Mouse (Mus musculus) hematopoietic stem cell, adult 5-6 weeks (primary cell): ENCODE measurements around the gene Ccdc171. TPM values are rescaled to one million over a fixed set of nuclear protein-coding genes. Genes with fewer than 3 reads are reported as not detected.
A peak's percentile ranks its signal among the peaks of the same experiment; 100 is the strongest.

ENCODE experiments used
- ATAC-seq, 2 experiments: fragments of 125-278 bp in 1 of 2; replicated peaks in 1 of 2; 2 replicates each; pipeline ENCODE4 v1.8.0; 2016 to 2017; ENCODE audit warnings: inconsistent platforms in 2 of 2, mild to moderate bottlenecking in 2 of 2, moderate number of reproducible peaks in 2 of 2, low read depth in 1 of 2, moderate TSS enrichment in 1 of 2; ENCODE audit not compliant: low FRiP score in 2 of 2, poor library complexity in 2 of 2, severe bottlenecking in 2 of 2, insufficient read depth in 1 of 2, low TSS enrichment in 1 of 2
- total RNA-seq: library from RNA; stranded (forward); fragments of 172-1452, 232-1000 nt; gene quantifications from 2 replicates; pipeline ENCODE4 v1.2.3, GENCODE M21; 2017

Gene Ccdc171
- total RNA-seq, 1 experiment from 2014 or later, result 21.8 TPM

DNA sequence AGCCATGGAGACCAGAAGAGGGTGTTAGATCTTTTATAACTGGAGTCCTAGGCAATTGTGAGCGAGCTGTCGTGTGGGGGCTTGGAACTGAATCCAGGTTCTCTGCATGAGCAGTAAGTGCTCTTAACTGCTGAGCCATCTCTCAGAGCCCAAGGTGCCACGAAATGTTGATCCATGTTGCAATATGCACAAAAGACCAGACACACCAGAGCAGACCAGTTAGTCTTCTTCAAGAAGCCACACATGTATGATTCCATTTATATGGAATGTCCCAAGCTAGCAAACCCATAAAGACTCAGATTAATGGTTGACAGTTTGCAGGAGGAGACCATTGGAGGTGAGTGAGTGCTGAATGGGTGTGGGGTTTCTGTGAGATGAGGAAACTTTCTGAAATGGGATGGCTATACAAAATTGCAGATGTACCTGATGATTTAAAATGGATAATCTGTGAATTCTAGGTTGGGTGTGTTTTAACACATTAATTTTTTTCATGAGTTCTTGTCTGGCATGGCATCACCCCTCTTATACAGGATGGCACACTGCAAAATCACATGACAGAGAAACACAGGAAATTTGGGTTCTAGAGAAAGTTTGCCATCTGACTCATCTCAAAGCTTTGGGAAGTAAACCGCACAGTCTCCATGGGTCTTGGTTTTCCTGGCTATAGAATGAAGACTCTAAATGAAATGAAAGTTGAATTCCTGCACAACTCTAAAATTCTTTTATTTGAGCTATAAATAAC is 304.5 kb downstream of the Ccdc171 start:
- ATAC-seq, result no peak

DNA sequence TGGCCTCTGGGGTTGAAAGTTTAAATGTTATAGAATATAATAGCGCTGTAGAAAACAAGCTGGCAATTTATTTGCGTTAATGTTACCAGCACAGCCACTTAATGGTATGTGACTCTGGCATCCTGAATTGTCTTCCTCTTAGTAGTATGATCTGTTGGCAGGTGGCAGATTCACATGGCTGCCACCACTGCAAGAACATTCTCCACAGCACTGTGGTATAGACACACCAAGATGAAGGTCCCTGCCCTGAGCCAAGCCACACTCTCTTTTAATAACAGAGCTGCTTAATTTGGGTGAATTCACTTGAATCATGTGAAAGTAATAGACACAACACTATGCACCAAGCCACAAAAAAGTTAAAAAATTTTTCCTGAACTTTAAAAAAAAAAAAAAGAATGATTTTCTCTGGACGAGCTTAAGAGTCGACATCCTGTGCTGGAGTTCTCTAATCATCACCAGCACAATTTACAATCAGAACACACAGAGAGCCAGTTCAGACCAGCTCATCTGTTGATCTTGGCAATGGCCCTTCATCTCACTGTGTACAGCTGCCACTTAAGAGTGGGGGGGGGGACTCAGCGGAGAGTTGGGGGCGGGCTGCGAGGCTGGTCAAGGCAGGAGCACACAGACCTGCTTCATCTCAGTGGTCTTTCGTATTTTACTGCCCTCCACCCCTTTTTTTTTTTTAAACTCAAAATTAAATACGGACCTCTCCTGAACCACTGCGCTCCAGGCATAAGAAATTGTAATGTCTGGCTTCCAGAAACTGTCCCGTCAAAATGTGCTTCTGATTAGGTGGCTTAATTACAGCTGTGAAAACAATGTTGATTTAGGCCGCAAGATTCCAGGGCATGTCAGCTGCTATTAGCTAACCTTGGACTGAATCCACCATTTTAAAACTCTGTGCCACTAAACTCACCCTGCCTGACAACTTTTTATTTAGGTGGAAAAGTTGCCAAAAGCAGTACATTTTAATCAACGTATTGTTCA is 305.8 kb downstream of the Ccdc171 start:
- no peak for ATAC-seq

DNA sequence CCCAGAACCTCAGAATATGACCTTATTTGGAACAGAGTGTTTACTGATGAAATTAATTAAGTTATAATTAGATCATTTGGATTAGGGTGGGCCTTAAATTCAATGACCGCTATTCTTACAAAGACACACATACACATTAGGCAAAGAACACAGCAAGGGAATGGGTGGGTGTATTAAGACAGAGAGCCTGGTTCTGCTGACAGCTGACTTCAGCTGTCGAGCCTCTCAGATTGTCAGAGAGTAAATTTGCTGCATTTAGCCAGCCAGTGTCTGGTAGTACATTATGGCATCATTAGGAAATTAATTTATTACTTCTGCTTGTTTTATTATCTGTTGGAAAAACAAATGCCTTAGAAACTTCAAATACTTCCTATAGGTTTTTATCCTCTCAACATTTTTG is 313.7 kb downstream of the Ccdc171 start:
- no peak for ATAC-seq

DNA sequence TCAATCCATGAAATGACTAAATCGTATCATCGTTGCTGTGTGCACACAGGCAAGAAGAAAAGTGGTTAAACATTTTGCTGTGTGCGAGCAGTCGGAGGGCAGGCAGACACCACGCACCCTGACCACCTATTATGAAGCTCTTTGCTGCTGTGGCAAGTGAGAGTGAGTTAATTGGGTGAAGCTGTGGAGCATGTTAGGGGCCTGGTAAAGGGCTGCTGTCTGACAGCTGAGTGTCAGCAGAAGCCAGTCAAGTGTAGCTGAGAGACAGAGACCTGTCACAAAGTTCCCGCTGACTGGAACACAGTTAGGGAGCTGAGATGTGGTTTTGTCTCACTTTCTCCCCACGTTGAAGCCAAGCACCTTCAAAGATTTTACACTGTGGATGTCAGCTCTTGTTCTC is 321.0 kb downstream of the Ccdc171 start:
- no peak for ATAC-seq

DNA sequence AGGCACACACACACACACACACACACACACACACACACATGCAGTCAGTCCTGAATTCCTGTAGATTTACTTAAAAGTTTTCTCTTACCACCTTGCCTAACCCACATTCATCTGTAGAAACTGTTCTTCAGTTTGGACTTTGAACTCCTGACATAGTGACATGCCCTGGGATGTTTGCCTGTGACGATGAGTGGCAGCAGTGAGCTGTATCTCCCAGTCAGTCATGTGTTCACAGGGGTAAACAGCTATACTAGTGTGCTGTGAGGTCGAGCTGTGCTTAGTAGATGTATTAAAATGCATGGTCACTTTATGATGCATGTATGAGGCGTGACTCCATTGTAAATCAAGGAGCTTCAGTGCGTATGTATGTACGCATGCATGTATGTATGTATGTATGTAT is 328.5 kb downstream of the Ccdc171 start:
- no peak for ATAC-seq

DNA sequence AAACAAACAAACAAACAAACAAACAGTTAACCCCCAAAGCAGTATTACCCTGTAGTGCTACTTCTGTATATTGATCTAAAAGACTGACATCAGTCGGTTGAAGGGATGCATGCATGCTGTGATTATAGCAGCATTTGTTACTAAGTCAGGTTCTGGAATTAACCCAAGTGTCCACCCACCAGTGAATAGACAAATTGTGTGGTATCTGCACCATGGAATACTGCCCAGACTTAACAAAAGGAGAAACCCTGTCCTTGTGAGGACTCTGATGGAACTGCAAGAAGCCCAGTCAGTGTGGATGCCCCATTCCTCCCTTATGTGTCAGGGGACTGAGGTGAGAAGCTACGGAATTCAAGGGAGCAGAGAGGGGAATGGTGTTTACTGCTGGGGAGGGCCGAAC is 336.4 kb downstream of the Ccdc171 start:
- ATAC-seq, result no peak

DNA sequence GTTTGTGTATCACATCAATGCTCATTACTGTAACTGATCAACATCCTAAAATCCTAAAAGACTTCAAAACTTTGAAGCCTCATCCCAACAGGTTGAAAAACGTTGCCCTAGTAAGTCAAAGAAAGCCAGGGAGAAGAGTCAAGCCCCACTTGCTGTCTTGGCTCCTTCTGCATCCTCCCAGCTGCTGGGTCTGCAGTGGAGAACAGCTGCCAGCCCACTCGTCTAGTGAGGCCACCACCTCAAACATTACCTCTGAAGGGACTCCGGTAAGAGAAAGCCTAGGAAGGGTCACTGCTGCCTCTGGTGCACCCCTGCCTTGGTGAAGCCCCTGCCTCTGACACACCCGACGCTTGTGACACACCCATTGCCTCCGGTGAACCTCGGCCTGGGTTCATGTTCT is 336.9 kb downstream of the Ccdc171 start:
- no peak for ATAC-seq

DNA sequence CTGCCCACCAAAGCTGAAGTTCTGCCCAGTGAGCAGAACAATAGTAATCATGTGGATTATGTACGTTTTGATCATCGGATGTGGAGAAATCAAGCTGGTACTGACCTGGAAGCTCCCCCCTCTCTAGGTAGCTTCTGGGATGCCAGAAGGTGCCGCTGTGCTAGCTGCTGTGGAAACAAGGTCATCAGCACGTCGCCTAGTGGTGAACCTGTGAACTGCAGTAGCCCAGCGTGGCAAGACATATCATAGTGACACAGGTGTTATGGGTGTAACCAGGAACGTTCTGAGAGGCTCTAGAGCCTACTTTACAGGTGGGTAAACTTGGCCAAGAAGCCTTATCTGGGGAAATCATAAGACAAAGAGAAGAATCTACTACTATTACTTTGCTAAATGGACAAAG is 351.3 kb downstream of the Ccdc171 start:
- ATAC-seq, result no peak

DNA sequence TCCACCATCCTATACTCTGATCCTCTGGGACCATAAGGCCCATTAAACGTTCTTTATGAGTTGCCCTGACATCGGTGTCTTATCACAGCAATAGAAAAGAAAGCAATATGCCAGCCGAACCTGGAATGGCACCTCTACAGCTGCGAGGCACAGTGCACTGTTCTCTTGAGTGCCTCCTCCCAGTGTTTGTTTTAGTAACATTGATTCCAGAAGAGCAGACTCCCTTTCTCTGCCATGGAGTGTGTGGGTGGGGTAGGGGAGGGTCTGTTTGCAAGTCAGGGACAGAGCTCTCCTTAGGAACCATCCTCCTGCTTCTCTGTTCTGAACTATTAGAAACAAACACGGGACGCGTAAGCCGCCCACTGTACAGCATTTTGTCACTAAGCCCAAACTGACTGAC is 352.9 kb downstream of the Ccdc171 start:
- no peak for ATAC-seq

DNA sequence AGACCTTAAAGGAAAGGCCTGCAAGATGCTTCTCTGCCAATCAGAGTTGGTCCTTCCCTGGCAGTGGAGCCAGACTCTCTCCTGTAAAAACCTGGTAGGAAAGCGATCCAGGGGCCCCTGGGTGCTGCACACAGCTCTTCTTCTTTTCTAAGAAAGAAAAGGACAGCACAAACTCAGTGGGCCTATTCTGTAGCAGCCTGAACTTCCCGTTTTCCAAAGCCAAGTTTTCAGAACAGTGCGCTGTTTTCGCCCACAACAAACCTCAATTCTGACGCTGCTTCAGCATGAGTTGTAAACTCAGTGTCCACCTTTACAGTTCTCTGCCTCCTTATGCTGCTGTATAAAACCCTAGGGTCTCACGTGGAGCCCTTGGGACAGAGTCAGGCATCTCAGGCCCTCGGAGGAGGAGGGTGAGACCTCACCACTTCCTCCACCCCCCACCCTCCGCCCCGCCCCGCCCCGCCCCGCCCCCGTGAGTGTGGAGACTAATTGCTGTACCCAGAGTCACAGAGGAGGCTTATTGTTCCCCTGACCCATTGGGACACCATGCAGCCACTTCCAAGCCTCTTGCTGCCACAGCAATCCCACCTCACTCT is 363.2 kb downstream of the Ccdc171 start:
- peak; percentile 80 to 83 for ATAC-seq

DNA sequence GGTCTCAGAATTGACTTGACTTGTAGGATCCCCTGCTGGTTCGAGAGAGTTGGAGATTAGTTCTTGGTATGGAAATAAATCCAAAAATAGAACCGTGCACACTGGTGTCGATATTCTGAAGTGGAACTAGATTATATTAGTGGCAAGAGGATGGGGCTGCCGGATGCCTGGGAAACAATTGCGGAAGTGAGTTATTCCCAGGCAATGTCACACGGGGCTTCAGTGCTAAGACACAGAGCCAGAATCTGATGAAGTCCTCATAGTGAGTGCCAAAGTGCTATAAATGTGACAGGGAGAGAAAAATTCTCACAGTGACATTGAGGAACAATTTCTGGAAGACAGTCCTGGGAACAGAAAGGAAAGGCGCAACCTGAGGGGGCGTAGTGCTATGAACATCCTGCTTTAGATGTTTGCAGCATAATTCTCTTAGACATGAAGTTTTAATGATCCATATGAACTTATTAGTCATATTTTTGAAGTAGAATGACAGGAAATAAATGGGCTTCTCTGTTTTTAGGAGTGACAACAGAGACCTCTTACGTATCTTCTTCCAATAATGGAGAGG is 376.8 kb downstream of the Ccdc171 start:
- ATAC-seq, result no peak

Other genes starting within 250 kb of the Ccdc171 start
- 14.5 and 15.1 TPM in 2 replicates for gene Ttc39b, start 201.3 kb upstream of the Ccdc171 start, total RNA-seq
- 47.7 and 53.6 TPM in 2 replicates for gene Snapc3, start 107.8 kb upstream of the Ccdc171 start, total RNA-seq
- gene Psip1, start 39.1 kb upstream of the Ccdc171 start, total RNA-seq, result 280 and 348 TPM in 2 replicates